Mouse (Mus musculus): ENCODE measurements at regions not wholly inside any gene's neighbourhood (a gene's known extent, or its start where the extent isn't known, plus 50 kb on each side); places are given as distances from the start of the nearest gene placed in this dataset.
A peak's percentile ranks its signal among the peaks of the same experiment; 100 is the strongest.

DNA sequence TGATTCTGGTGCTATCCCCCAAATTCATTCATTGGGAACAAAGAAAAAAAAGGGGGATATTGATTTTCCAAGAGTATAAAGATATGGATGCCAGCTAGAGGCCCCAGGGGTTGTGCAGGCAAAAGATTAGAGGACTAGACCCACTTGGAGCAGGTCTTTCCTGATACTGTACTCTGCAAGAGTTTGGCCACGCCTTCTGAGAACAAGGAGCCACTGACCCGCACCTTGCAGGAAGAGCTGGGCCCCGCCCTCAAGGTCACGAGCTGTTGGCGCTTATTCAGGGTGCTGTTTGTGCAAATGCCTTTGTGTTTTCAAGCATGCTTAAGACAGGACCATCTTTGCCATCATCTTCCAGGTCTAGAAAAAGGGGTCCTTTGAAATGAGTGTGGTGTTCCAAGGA is 54.5 kb upstream of the Slc7a1 start:
- DNase-seq = no peak

GRCm38 (mm10) chr5:148453776-148454175 is 54.1 kb upstream of the Slc7a1 start:
- DNase-seq = no peak

GRCm38 (mm10) chr5:148452909-148453632 is 53.4 kb upstream of the Slc7a1 start:
- DNase-seq = no peak

GRCm38 (mm10) chr5:148451811-148452210 is 52.1 kb upstream of the Slc7a1 start:
- DNase-seq = peak; percentile 79

GRCm38 (mm10) chr5:148450924-148451323 is 51.2 kb upstream of the Slc7a1 start:
- DNase-seq = peak; percentile 78

Measured in heart, postnatal 4 days (tissue).